Mouse (Mus musculus): Measurements from ENCODE around the gene Ppp1r17. TPM values are rescaled to one million over a fixed set of nuclear protein-coding genes. Genes with fewer than 3 reads are reported as not detected.

Ppp1r17 gene
- polyA plus RNA-seq, 1 experiment from 2014 or later = 0.59 TPM

DNA sequence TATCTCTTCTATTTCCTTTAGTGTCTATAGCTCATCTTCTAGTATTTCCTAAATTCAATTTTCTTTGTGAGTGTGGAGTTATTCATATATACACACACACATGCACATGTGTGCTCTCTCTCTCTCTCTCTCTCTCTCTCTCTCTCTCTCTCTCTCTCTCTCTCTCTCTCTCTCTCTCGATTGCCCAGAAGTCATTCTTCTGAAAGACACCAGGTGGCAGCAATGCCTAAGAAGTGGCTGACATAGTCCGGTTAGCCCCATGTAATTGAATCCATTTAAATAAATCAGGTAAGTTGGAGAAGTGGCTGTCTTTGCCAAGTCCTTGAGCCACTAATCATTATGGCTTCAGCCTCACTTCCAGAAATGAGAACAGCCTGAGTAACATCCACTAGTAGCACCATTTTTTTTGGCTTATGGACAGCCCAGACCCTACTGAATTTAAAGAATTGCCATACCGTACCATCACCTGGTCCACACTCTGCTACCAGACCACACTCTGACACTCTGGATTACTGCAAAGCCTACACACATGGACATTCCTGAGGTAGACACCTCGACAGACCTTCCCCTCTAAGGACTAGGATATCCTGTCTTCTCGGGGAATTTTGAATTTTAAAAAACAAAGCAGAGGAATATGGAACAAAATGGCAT lies 49.5 kb downstream of the Ppp1r17 start:
- Histone ChIP-seq H3K36me3 (ENCODE audit: control insufficient read depth, insufficient read depth, low read length) (no peaks in the 10 kb centered on the region), H3K4me2 (replicated peaks; ENCODE audit: low read depth, low read length) (no peak overlapping the region), H3K9me3 (ENCODE audit: control insufficient read depth, low read depth, low read length) (no peaks in the 10 kb centered on the region), H3K9ac (replicated peaks; ENCODE audit: low read depth, low read length) (no peak overlapping the region), H3K27me3 (ENCODE audit: control insufficient read depth, insufficient read depth, low read length) (no peaks in the 10 kb centered on the region), H3K4me3 (ENCODE audit: low read depth, low read length) (no peak overlapping the region), H3K27ac (ENCODE audit: low read length) (no peak overlapping the region), H3K4me1 (ENCODE audit: control insufficient read depth, insufficient read depth, low read length) (no peaks in the 10 kb centered on the region)
- peak; percentile 76; the same call in 1 of the 2 replicates for ATAC-seq (ENCODE audit: insufficient number of reproducible peaks, insufficient read depth, low FRiP score, low read depth)
- 31% methylated on average over 5 of the region's 5 CpGs for whole genome bisulfite sequencing

DNA sequence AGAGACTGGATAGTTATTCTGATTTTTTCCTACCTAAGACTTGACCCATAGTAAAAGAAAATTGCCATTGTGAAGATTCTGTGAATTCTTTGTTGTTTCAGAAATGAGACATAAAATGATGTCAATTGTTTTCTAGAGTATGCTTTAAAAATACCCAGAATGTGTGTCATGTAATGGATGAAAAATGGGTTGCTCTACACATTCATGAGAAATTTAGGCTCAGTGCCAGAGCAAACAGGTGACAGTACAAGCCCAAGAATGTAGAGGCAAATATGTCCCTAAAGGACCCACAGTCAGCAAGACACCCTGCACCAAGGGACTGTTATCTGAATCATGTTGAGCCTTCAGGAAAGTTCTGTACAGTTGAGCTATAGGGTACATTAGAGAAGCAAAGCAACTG lies 51.2 kb downstream of the Ppp1r17 start:
- Histone ChIP-seq H3K4me1 (ENCODE audit: control insufficient read depth, insufficient read depth, low read length) (no peaks in the 10 kb centered on the region), H3K27me3 (ENCODE audit: control insufficient read depth, insufficient read depth, low read length) (no peaks in the 10 kb centered on the region), H3K36me3 (ENCODE audit: control insufficient read depth, insufficient read depth, low read length) (no peaks in the 10 kb centered on the region), H3K4me3 (ENCODE audit: low read depth, low read length) (no peak overlapping the region), H3K9ac (replicated peaks; ENCODE audit: low read depth, low read length) (no peak overlapping the region), H3K9me3 (ENCODE audit: control insufficient read depth, low read depth, low read length) (no peaks in the 10 kb centered on the region), H3K4me2 (replicated peaks; ENCODE audit: low read depth, low read length) (no peak overlapping the region), H3K27ac (ENCODE audit: low read length) (no peak overlapping the region)
- ATAC-seq (ENCODE audit: insufficient number of reproducible peaks, insufficient read depth, low FRiP score, low read depth) = no peak

DNA sequence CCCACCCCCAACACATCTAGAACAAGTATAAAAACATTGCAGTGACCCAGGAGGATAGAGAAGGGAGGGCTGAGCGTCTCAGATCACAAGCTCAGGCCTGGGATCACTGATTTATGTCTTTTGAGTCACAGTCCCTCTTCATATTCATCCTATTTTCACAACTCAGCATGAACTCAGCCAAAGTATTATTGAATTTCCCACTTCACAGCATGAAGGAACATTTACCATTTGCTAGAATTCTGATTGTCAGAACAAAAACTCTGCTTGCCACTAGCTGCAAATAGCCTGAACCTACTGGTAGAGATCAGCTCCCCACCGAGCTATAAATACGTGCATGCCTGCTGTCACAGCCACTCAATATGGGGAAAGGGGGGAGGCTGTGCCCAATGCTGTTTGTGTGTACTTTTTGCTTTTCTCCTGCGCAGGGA lies 59.1 kb downstream of the Ppp1r17 start:
- Histone ChIP-seq H3K4me1 (ENCODE audit: control insufficient read depth, insufficient read depth, low read length) (no peaks in the 10 kb centered on the region), H3K9me3 (ENCODE audit: control insufficient read depth, low read depth, low read length) (no peaks in the 10 kb centered on the region), H3K9ac (replicated peaks; ENCODE audit: low read depth, low read length) (no peak overlapping the region), H3K27ac (ENCODE audit: low read length) (no peak overlapping the region), H3K4me2 (replicated peaks; ENCODE audit: low read depth, low read length) (no peak overlapping the region), H3K36me3 (ENCODE audit: control insufficient read depth, insufficient read depth, low read length) (no peaks in the 10 kb centered on the region), H3K27me3 (ENCODE audit: control insufficient read depth, insufficient read depth, low read length) (no peaks in the 10 kb centered on the region), H3K4me3 (ENCODE audit: low read depth, low read length) (no peak overlapping the region)
- WGBS = 45% methylated on average over 4 of the region's 4 CpGs
- ATAC-seq (ENCODE audit: insufficient number of reproducible peaks, insufficient read depth, low FRiP score, low read depth) = no peak

Other genes with a start within 250 kb of the Ppp1r17 start
- gene Itprid1, start 180.6 kb upstream of the Ppp1r17 start, polyA plus RNA-seq (2014; fragmentation: Nextera tagmentation; extraction: Ambion mirVana) = 0.09 and 0.36 TPM in 2 replicates

Measured in stomach, embryonic 14.5 days (tissue).